20 mouse cellular contexts compared by ENCODE assay signal in genomic region chr17:31405694-31406227, GRCm38 (mm10). TPM values are rescaled to one million over a fixed set of nuclear protein-coding genes. Genes with fewer than 3 reads are reported as not detected.
DNase-seq lines count a peak whose midpoint lies in the region; ATAC-seq and TF ChIP-seq lines count a peak whose summit lies in the region.
"Had no signal": no experiment of that assay in that cellular context is flagged by ENCODE, and none has a peak within 500 bp of the region (broad histone marks: within the 10 kb centered on the region; RNA-seq: fewer than 3 reads in every experiment).

No protein-coding gene starts in this region.

- WGBS in kidney, embryonic 16.5 days, result 46% methylated on average over 6 of the region's 6 CpGs
- 71% methylated on average over 5 of the region's 6 CpGs for WGBS in lung, postnatal 0 days
- 40% methylated on average over 6 of the region's 6 CpGs for WGBS in embryonic facial prominence, embryonic 15.5 days
- WGBS in limb, embryonic 15.5 days, result 43% methylated on average over 6 of the region's 6 CpGs

- DNase-seq in kidney, postnatal 4 days, result no peak
- no peak for DNase-seq in lung, postnatal 0 days (ENCODE audit: low spot score)
- DNase-seq in lung, postnatal 25 days (ENCODE audit: low spot score), result no peak
- DNase-seq in c-Kit-positive CD71-positive TER-119-positive erythroid progenitor cells, embryonic 14.5 days (ENCODE audit: low spot score), result no peak
- no peak for DNase-seq in gastrocnemius, postnatal 10 days
- DNase-seq: adrenal gland, postnatal 14 days; cerebellum, adult 8-10 months; cerebellum, postnatal 36 days; forebrain, postnatal 0 days; gastrocnemius, postnatal 36 days; heart, postnatal 4 days; kidney, adult 11 months; kidney, postnatal 25 days; layer of hippocampus, postnatal 36 days; thymus, postnatal 14 days had no signal

- TF ChIP-seq EP300 in lung, postnatal 0 days (IDR thresholded peaks at IDR 0.05), result no peak

- no peaks in the 10 kb centered on the region for H3K27me3 ChIP-seq in kidney, embryonic 16.5 days (ENCODE audit: insufficient read depth, low read length)
- H3K27me3 ChIP-seq in lung, postnatal 0 days (replicated peaks; ENCODE audit: insufficient read depth, low read length), result no peaks in the 10 kb centered on the region
- H3K27me3 ChIP-seq in embryonic facial prominence, embryonic 15.5 days, result no peaks in the 10 kb centered on the region
- no peaks in the 10 kb centered on the region for H3K27me3 ChIP-seq in limb, embryonic 15.5 days
- H3K27me3 ChIP-seq: hindbrain, embryonic 15.5 days had no signal

- no peak overlapping the region for H3K4me3 ChIP-seq in kidney, embryonic 16.5 days (ENCODE audit: low read length)
- H3K4me3 ChIP-seq in lung, postnatal 0 days (ENCODE audit: low read depth, low read length), result no peak overlapping the region
- no peak overlapping the region for H3K4me3 ChIP-seq in embryonic facial prominence, embryonic 15.5 days (replicated peaks)
- no peak overlapping the region for H3K4me3 ChIP-seq in limb, embryonic 15.5 days
- H3K4me3 ChIP-seq: hindbrain, embryonic 15.5 days had no signal

- peak overlapping the region; percentile 70; the same call in 1 of the 2 replicates for H3K27ac ChIP-seq in kidney, embryonic 16.5 days (ENCODE audit: low read length)
- H3K27ac ChIP-seq in lung, postnatal 0 days (ENCODE audit: low read length), result no peak overlapping the region
- H3K27ac ChIP-seq in embryonic facial prominence, embryonic 15.5 days (replicated peaks), result 0 out of 2 replicates have a peak overlapping the region, but pooled peaks have one; percentile 34
- 0 out of 2 replicates have a peak overlapping the region, but pooled peaks have one; percentile 63 for H3K27ac ChIP-seq in limb, embryonic 15.5 days
- H3K27ac ChIP-seq: hindbrain, embryonic 15.5 days had no signal

- no peak for TF ChIP-seq CTCF in lung, postnatal 0 days (IDR thresholded peaks at IDR 0.05)

- no peaks in the 10 kb centered on the region for H3K9me3 ChIP-seq in kidney, embryonic 16.5 days (ENCODE audit: low read length)
- H3K9me3 ChIP-seq in lung, postnatal 0 days (ENCODE audit: low read length), result no peaks in the 10 kb centered on the region
- H3K9me3 ChIP-seq in embryonic facial prominence, embryonic 15.5 days (replicated peaks), result no peaks in the 10 kb centered on the region
- H3K9me3 ChIP-seq in limb, embryonic 15.5 days, result no peaks in the 10 kb centered on the region
- H3K9me3 ChIP-seq: hindbrain, embryonic 15.5 days had no signal

- H3K4me1 ChIP-seq in kidney, embryonic 16.5 days (ENCODE audit: insufficient read depth, low read length), result peaks cover 28% of the 10 kb centered on the region
- H3K4me1 ChIP-seq in lung, postnatal 0 days (ENCODE audit: insufficient read depth, low read depth, low read length), result peaks cover 6% of the 10 kb centered on the region; the same call in 1 of the 2 replicates
- peaks cover 50% of the 10 kb centered on the region for H3K4me1 ChIP-seq in embryonic facial prominence, embryonic 15.5 days
- peaks cover 59% of the 10 kb centered on the region for H3K4me1 ChIP-seq in limb, embryonic 15.5 days

- no peak for ATAC-seq in kidney, embryonic 16.5 days (ENCODE audit: low FRiP score, low TSS enrichment)
- ATAC-seq in lung, postnatal 0 days, result peak; percentile 32; the same call in 1 of the 2 replicates
- ATAC-seq in embryonic facial prominence, embryonic 15.5 days (ENCODE audit: insufficient number of reproducible peaks, low FRiP score, low TSS enrichment, low read depth), result peak; percentile 52; the same call in 1 of the 2 replicates
- ATAC-seq in limb, embryonic 15.5 days (ENCODE audit: insufficient number of reproducible peaks, low FRiP score, low TSS enrichment, low read depth), result no peak
- ATAC-seq: forebrain, postnatal 0 days had no signal

- H3K4me2 ChIP-seq in kidney, embryonic 16.5 days (replicated peaks; ENCODE audit: low read depth, low read length), result no peak overlapping the region
- no peak overlapping the region for H3K4me2 ChIP-seq in lung, postnatal 0 days (replicated peaks; ENCODE audit: low read depth, low read length)
- no peak overlapping the region for H3K4me2 ChIP-seq in embryonic facial prominence, embryonic 15.5 days (replicated peaks)
- no peak overlapping the region for H3K4me2 ChIP-seq in limb, embryonic 15.5 days
- H3K4me2 ChIP-seq: hindbrain, embryonic 15.5 days; midbrain, embryonic 11.5 days had no signal

- H3K36me3 ChIP-seq in kidney, embryonic 16.5 days (ENCODE audit: insufficient read depth, low read length), result no peaks in the 10 kb centered on the region
- H3K36me3 ChIP-seq in lung, postnatal 0 days (ENCODE audit: insufficient read depth, low read length), result no peaks in the 10 kb centered on the region
- H3K36me3 ChIP-seq in embryonic facial prominence, embryonic 15.5 days, result no peaks in the 10 kb centered on the region
- no peaks in the 10 kb centered on the region for H3K36me3 ChIP-seq in limb, embryonic 15.5 days
- H3K36me3 ChIP-seq: hindbrain, embryonic 15.5 days had no signal

- H3K9ac ChIP-seq in kidney, embryonic 16.5 days (replicated peaks; ENCODE audit: low read length), result peak overlapping the region; percentile 5; the same call in 1 of the 2 replicates
- H3K9ac ChIP-seq in lung, postnatal 0 days (replicated peaks; ENCODE audit: low read depth), result no peak overlapping the region
- no peak overlapping the region for H3K9ac ChIP-seq in embryonic facial prominence, embryonic 15.5 days
- H3K9ac ChIP-seq in limb, embryonic 15.5 days, result no peak overlapping the region
- H3K9ac ChIP-seq: forebrain, postnatal 0 days; hindbrain, embryonic 15.5 days had no signal

RNA-seq across cellular contexts. Expression of gene Pde9a, which starts 19.8 kb away (rescaled TPM):
- polyA plus RNA-seq in kidney, embryonic 16.5 days (2015; fragmentation: Nextera tagmentation; extraction: Ambion mirVana), result 34.9 and 36.5 TPM in 2 replicates
- polyA plus RNA-seq in lung, postnatal 0 days (2015; fragmentation: Nextera tagmentation; extraction: Ambion mirVana), result 44.1 and 44.2 TPM in 2 replicates
- polyA plus RNA-seq in embryonic facial prominence, embryonic 15.5 days (2015; fragmentation: Nextera tagmentation; extraction: Ambion mirVana), result 16.5 and 18.1 TPM in 2 replicates
- 23.4 and 23.9 TPM in 2 replicates for polyA plus RNA-seq in limb, embryonic 15.5 days (2015; fragmentation: Nextera tagmentation; extraction: Ambion mirVana)
- total RNA-seq in gastrocnemius, postnatal 10 days (2021), result 1 to 10 TPM; 4.7 to 5.8 TPM

Comparison
In these comparisons a context has a peak if more than half of its experiments do, and no peak if none do; other contexts are left out.
1. ATAC-seq: peak in lung, postnatal 0 days (single experiment) and embryonic facial prominence, embryonic 15.5 days (single experiment); none in kidney, embryonic 16.5 days (single experiment) and limb, embryonic 15.5 days (single experiment).